Mouse (Mus musculus) erythroblast, adult 5-6 weeks (primary cell): Measurements from ENCODE around the gene Tex26. TPM values are rescaled to one million over a fixed set of nuclear protein-coding genes. Genes with fewer than 3 reads are reported as not detected.

Experiments
- ATAC-seq: replicated peaks from 2 replicates; pipeline ENCODE4 v1.8.0; 2016; ENCODE audit warnings: moderate number of reproducible peaks, mild to moderate bottlenecking, moderate TSS enrichment, inconsistent platforms; ENCODE audit not compliant: poor library complexity, low FRiP score, severe bottlenecking
- total RNA-seq, 2 experiments: library from RNA; stranded (forward) in 1 of 2; stranded (reverse) in 1 of 2; fragments of 150-400 nt in 1 of 2; fragments of 200-764, 138-1000 nt in 1 of 2; gene quantifications; 2 replicates each; pipeline versions ENCODE4 v1.2.3 to v1.2.4; 2015 to 2017; ENCODE audit warnings: low replicate concordance in 2 of 2

Gene Tex26
- total RNA-seq, 2 experiments from 2014 or later = not detected

DNA sequence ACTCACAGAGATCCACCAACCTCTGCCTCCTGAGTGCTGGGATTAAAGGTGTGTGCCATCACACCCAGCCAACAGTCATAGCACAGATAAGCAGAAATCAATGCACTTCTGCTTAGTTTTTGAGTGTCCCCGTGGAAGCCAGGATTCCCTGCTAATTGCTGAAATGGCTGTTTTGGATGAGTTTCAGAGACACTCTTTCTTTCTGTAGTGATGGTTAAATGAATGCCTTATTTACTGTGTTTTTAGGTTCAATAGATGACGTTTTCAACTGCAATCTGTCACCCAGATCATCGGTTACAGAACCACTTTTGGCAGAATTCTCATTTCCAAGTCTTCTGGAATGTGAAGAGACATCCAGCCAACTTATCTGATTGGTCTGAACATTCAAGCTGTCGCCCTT lies 9.9 kb upstream of the Tex26 start:
- no peak for ATAC-seq

DNA sequence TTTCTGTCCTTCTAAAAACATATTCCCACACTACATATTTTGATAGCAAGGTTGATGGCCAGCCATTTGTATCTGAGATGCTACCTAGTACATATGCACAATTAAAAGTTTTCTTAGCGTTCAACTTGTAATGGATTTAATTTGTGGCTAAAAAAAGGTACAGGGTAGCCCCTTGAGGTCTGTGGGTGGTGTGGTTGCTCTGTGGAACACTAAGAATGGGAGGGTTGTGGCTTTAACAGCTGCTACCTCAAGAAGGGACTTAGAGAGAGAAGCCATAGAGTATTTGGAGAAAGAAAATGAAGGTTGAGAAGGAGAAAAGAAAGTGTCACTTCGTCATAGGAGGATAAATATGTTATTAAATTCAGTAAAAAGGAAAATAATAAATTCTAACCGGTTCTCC lies 8.5 kb upstream of the Tex26 start:
- ATAC-seq = no peak

DNA sequence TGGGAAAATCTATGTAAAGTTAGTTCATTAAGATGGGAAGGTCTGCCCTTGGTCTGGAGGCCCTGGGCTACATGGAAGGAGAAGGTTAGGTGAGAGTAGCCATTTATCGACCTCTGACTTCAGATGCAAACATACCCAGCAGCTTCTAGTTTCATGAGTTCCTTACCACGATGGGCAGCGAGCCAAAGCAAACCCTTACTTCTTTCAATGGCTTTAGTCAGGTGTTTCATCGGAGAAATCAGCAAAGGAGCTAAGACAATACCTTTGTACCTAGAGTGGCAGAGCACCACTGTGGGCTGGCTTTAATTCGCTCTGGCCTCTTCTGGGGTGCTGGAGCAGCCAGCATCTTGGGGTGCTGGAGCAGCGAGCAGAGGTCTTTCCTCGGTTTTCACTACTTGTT lies 5.8 kb upstream of the Tex26 start:
- no peak for ATAC-seq

DNA sequence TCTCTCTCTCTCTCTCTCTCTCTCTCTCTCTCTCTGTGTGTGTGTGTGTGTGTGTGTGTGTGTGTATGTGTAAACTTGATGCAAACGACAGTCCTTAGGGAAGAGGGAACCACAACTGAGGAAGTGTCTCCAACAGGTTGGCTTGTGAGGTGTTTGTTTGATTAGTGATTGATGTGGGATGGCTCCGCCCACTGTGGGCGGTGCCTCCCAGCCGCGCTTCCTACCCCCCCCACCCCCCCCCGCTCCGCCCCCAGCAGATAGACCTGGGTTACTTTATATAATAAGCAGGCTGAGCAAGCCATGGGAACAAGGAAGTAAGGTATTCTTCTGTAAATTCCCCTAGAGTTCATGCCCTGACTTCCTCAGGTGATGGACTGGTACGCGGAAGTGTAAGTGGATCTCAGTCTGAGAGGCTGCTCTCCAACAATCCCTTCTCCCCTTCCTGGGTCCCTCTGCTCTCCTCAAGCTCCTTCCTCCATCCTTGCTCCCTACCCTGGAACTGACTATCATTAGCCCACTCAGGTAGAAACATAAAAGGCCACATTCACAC lies 5.2 kb upstream of the Tex26 start:
- no peak for ATAC-seq

DNA sequence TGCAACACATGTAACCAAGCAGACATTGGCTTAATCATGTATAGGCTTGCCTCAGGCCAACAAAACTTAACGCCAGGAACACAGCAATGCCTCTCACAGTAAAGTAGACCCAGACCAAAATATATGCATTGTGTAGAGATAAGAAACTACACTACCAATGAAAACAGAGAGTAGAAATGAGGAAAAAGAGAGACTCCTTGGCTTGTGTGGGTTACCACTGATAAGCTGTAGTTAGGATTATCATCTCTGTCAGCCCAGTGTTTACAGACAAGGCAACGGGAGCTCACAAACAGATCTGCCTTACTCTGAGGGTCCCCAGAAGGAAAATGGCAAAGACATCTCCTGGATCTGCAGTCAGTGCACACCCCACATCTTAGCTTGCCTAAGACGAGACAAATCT lies 2.9 kb upstream of the Tex26 start:
- no peak for ATAC-seq

DNA sequence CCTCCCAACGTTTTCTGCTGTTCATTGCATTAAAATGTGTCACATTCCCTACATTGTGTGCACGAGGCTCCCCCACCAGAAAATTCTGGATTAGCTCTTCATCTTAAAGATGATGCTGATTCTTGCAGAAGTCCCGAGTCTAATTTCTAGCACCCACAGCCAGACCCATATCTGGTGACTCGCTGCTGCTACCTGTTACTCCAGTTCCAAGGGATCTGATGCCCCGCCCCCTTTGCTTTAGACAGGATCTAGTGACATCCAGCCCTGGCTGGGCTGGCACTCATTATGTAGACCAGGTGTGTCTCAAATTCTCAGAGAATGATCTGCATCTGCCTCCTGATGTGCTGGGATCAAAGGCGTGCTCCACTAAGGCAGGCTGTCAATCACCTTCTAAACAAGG lies 2.3 kb upstream of the Tex26 start:
- no peak for ATAC-seq

DNA sequence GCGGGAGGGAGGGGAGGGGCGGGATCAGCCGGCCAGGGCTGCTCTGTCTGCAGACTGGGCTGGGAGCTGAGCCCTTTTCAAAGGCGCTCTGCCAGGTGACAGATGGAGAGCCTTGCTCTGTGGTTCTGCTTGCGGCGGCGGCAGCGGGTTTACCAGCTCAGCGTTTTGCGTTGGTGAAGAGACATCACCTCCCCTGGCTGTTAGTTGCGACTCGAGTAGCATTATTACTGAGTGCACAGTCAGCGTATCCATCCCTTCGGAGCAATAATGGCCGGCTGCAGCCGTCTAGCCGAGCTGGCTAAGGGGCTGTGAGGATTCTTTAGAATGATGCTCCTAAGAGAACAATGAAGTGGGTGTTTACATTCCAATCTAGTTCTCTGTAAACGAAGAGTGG lies 717 bp downstream of the Tex26 start:
- no peak for ATAC-seq

DNA sequence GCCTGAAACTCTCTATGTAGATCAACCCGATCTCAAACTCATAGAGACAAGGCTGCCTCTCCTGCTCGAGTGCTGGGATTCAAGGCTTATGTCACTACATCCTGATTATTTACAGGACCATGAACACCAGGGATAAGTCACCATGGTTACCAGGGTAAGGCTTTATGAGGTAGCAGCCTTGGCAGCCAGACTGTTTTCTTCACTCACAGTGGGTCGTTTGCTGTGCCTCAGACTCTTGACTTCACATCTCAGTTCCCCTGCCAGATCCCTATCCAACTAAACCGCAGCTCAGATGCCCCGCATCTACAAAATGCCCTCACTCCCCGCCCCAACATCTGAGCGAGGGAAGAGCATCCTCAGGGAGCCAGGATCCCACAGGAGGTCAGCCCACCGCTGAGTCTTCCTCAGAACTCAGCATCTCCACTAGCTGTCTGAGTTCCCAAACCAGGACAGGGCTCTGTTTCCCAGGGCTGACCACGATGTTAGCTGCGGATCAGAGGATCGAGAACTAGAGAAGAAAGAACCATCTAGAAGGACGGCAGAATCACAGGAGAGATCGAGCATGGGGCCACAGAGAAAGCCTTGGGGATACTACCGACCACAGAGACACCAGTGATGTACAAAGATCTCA lies 2.3 kb downstream of the Tex26 start:
- ATAC-seq = no peak

DNA sequence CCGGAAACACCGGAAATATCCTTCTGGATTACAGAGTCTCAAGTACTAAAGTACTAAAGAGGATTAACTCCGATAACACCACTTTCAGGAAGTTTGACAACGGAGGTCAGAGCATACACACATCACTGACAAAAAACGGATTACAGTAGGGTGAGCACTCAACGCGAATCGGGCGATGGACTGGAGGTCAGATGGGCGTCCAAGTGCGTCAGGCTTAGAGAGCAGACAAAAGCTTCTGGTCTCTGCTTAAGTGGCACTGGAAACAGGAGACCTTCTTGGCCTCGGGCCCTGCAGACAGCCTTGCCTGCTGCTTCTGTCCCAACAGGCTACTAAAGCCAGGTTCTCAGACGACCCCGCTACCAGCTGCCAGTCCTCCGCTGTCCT lies 2.8 kb downstream of the Tex26 start:
- no peak for ATAC-seq

DNA sequence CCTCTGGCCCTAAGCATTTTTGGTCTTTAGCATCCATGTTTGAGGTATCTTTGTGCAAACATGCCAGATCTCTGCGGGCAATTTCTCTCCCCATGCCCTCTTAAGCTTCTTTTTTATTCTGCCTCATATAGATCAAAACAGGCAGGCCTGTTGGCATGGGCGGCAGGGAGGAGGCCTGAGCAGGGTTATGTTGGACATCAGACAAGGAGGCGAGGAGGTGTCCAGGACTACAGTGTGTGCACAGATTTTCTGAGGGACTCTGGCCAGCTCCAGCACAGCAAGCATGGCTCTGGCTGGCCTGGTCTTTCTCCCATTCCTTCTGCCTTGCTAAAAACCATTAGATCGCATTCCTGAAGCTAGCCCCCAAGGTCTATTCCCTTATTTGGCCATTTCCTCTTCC lies 5.0 kb downstream of the Tex26 start:
- no peak for ATAC-seq

DNA sequence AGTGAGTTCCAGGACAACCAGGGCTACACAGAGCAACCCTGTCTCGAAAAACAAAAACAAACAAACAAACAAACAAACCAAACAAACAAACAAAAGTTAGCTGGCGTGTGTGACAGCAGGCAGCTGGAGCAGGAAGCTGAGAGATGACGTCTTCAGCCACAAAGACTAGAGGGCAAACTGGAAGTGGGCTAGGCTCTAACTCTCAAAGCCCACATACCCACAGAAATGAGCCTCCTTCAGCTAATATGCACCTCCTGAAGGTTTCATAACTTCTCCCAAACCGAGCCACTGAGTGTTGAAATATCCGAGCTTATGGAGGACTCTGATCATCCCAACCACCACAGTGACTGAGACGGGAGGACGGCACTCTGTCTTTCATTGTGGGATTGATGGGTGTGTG lies 7.0 kb downstream of the Tex26 start:
- ATAC-seq = no peak

DNA sequence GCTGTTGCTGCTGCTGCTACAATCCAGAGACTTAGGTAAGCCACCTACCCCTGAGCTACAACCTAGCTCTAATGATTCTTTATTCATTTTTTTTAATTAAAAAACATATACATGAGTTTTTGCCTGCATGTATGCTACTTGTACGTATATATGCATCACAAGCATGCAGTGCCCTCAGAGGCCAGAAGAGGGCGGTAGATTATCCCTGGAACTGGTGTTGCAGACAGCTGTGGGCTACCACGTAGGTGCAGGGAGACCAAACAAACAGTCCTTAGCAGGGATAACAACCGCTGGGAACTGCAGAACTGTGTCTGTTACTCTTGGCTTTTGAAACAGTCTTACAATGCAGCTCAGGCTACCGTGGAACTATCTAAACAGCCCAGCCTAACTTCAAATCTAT lies 8.3 kb downstream of the Tex26 start:
- ATAC-seq = no peak

DNA sequence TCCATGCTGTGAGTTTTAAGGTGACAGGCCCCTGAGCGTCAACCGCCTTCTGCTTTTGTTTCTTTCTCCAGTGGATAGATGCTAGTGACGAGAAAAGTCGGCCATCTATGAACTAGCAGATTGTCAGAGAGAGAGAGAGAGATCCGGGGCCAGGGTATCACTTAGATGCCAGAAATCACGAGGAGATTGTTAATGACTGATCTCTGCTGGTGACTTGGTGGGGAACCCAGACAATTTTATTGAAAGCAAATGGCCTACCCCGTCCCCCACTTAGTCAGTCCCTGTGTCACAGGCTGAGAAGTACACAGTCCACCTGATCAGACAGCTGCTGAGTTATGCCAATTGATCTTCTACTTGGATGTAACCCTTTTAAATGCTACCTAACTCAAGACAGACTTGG lies 9.9 kb downstream of the Tex26 start:
- ATAC-seq = no peak

DNA sequence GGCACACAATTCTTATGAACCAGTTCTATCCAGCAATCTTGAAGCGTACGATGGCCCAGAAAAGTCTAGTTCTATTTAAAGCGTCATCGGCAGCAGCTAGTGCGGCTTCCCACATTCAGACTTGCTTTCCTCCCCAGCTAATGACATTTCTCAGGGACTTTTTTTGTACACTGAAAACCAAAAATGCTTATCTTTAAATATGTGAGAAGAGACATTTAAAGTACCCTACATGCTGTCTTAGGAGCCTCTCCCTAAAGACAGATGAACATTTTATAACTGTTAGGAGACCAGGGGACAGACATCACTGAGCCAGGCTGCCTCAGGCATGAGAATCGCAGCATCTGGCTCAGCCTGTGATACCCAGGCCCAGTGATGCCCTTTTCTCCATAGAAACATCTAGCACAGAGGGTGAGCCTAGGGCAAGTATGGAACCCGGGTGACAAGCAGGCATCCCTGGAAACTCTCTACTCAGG lies 11.8 kb downstream of the Tex26 start:
- ATAC-seq = no peak

DNA sequence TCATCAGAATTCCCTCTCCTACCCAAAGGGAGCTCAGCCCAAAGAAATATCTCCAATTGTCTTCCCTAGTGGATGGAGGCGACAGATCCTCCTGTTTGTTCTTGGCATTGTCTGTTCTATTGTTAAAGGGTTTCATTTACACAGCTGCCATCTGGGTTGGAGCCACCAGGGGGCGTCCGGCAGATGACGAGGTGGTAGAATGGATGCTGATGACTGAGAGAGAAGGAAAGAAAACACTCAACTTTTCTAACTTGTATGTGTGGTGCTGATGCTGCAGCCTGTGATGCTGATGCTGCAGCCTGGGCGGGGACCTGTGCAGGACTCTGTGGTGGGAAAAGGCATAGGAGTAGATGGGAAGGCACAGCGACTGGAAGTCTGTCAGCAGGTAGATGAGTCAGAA lies 14.8 kb downstream of the Tex26 start:
- 0 out of 2 replicates have a peak, but pooled peaks have one; percentile 49 for ATAC-seq

DNA sequence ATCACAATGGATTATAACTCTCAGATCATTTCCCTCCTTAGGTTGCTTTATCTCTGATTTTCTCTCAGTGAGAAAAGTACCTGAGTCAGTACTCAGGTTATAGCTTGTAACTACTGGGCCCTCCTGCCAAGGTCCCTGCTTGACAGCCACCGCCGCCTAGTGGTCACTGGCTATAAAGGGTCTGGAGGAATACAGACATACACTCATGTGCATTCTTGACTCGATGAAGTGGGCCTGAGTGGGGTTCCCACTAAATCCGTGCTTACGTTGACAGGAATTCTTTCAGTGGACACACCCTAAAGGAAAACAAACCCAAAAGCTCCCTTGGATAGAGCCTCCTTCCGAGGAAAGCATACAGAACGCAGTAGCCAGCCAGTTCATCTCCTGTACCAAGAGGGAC lies 17.1 kb downstream of the Tex26 start:
- no peak for ATAC-seq

DNA sequence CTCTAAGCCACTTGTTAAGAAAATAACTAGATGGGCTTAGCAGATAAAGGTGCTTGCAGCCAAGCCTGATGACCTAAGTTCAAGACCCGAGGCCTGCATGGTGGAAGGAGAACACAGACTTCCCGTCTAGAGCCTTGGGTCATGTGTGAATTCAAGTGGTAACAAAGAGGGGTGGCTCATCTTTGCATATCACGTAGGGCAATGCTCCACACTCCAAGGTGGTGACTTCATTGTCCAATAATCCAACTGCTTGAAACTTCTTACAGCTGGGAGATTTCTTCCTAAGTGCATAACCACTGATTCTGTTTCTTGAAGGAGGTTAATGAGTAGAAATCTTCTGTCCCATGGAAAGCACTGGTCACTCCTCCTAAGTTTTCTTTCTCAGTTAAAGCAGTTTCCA lies 22.6 kb downstream of the Tex26 start:
- no peak for ATAC-seq

DNA sequence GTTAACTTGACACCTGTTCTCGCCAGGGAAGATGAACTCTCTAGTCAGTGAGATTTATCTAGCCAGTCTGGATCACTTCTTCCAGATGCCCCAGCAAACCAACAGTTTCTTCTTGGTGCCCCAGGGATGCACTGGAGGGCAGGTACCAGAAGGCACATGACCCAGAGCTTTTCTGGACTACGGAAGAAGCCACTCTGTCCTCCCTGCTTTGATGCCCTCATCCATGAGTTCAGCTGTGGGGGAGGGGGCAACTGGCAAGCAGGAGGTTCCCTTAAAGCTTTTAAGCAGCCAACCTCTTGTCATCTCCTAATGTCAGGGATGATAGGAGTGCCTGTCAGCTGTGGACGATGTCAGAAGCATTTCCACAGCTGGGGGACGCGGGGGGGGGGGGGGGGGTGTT lies 25.8 kb downstream of the Tex26 start:
- no peak for ATAC-seq

DNA sequence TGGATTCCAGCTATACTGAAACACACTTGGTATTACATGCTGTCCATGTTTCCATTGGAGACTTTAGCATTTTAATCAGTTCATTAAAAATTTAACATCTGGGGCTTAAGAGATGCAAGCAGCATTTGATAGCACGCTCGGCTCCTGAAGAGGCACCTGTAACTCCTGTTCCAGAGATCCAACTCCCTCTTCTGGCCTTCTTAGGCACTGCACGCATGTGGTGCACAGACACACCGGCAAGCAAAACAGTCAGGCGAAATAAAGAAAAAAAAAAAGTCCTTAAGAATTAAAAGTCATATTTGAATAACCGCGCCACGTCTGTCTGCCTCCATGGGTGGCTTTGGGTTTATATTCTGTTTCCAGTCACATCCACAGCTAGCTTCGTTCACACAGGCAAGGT lies 34.7 kb downstream of the Tex26 start:
- ATAC-seq = no peak

DNA sequence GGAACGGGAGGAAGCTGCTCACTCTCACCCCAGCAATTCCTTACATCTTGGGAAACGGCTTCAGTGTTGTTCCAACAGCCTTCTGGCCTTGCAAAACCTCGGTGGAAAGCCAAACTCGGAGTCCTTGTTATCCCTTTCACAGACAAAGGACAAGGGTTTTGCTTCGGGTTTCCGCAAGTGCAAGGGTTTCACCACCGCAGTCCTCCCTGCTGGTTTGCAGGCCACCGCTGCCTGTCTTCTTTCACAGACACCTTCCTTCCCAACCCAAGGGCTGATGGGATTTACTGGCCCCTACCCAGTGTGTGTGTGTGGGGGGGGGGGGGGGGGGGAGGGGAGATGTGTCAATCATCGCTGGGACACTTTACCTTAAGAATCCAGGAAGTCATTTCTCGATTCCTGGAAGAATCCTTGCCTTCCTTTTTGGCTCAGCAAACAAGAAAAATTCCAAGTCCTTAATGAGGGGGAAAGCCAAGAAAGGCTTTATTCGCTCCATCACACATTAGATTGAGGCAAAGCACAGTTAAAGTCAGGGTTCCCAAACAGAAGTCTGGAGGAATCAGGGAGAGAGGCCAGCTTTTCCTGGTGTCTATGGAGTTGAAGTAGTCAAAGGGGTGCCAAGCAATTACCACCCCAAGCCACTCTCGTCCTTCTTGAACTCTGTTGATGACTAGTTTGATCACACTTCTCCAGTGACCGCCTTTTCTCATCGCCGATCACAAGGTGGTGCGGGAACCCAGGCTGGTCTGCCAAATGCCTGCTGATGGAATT lies 35.4 kb downstream of the Tex26 start:
- no peak for ATAC-seq

DNA sequence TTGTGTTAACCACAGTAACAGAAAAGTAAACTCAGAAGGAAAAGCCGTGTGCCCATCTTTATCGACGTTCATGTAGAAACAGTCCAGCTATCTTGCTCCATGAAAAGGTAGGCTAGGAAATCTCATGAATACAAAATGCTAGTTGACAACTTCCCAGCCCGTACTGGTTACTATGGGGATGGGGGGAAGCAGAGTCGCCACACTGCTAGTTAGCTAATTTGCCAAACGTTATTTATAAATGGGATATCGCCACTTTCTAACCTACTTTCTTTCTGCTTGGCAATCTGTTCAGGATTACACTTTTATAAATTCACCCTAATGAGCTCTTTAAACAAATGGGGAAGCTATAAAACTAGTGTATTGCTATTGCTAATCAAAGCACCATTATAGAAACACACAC lies 42.5 kb downstream of the Tex26 start:
- no peak for ATAC-seq
